Mouse (Mus musculus): ENCODE results near the gene Prap1.

DNA sequence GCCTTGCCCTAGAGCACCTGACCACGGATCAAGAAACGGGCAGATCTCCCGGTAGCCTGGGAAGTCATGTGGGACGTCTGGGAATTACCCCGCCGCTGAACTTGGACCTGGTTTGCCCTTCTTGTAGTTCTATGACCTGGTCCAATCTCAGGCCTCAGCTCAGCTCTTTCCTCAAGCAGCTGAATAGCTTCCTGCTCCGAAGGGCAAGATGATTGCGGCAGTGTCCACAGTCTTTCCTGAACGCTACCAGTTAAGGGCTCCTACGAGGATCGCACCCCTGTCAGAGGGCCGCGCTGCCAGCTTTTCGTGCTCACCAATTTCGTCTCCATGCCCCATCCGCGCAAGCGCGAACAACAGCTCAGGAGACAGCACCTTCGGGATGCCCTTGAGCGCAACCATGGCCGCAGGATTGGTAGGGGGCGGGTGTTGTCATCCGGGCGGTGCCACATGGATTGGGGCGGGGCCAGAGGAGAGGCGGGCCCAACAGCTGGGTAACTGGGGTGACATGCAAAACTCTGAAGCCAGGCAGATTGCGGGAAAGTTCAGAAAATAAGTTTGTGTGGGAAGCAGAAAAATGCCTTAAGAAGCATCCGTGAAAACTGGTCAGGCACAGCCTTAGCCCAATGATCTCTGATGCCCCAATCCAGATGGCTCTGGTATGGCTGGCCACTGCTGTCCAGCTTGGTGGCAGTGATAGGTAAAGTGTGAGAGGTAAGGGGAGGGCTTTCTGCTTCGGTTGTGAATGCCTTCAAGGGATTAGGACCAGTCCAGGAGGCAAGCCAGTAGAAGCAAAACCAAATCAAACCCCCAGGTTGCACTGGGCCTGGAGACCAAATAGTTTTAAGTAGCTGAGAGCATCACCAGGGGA lies 9.0 kb downstream of the Prap1 start, which contains the start of gene Fuom:
- TF ChIP-seq CTCF (IDR thresholded peaks at IDR 0.05; ENCODE audit: borderline replicate concordance, insufficient read depth, low read length) = no peak
- peak; percentile 65 for TF ChIP-seq POLR2A (IDR thresholded peaks at IDR 0.05; ENCODE audit: low read depth, low read length)
